Mouse (Mus musculus) heart, adult 8-10 months (tissue): ENCODE data around the gene Ccdc162. TPM values are rescaled to one million over a fixed set of nuclear protein-coding genes. Genes with fewer than 3 reads are reported as not detected.

Experiments
- DNase-seq: peaks from one replicate; pipeline ENCODE4 v3.0.0; 2022; ENCODE audit warnings: low spot score
- total RNA-seq, 4 experiments: library from RNA; stranded (reverse); gene quantifications; 2 replicates each; pipeline ENCODE4 v1.2.4; 2022

Ccdc162 gene
- total RNA-seq, 4 experiments from 2014 or later, result 0.20 TPM; not detected in 3

- DNase-seq, result no peak
Observed at GRCm38 (mm10) chr10:41635276-41636033, 81.0 kb downstream of the Ccdc162 start.

GRCm38 (mm10) chr10:41633801-41634200, 82.6 kb downstream of the Ccdc162 start:
- DNase-seq, result no peak

- no peak for DNase-seq
Observed at GRCm38 (mm10) chr10:41632062-41632461, 84.4 kb downstream of the Ccdc162 start.

- no peak for DNase-seq
Observed at GRCm38 (mm10) chr10:41626996-41627395, 89.4 kb downstream of the Ccdc162 start.

GRCm38 (mm10) chr10:41619988-41620387, 96.4 kb downstream of the Ccdc162 start:
- no peak for DNase-seq

- no peak for DNase-seq
Observed at GRCm38 (mm10) chr10:41615487-41615886, 100.9 kb downstream of the Ccdc162 start.

- DNase-seq, result no peak
Observed at GRCm38 (mm10) chr10:41611941-41612340, 104.5 kb downstream of the Ccdc162 start.

GRCm38 (mm10) chr10:41609475-41609874, 107.0 kb downstream of the Ccdc162 start:
- no peak for DNase-seq

GRCm38 (mm10) chr10:41608485-41608884, 107.9 kb downstream of the Ccdc162 start:
- DNase-seq, result no peak

GRCm38 (mm10) chr10:41602667-41603066, 113.8 kb downstream of the Ccdc162 start:
- no peak for DNase-seq

GRCm38 (mm10) chr10:41601898-41602545, 114.4 kb downstream of the Ccdc162 start:
- DNase-seq, result no peak

- DNase-seq, result no peak
Observed at GRCm38 (mm10) chr10:41601302-41601701, 115.1 kb downstream of the Ccdc162 start.

- DNase-seq, result no peak
Observed at GRCm38 (mm10) chr10:41599051-41599450, 117.4 kb downstream of the Ccdc162 start.

GRCm38 (mm10) chr10:41598221-41598620, 118.2 kb downstream of the Ccdc162 start:
- DNase-seq, result peak; percentile 24

- no peak for DNase-seq
Observed at GRCm38 (mm10) chr10:41595550-41595949, 120.9 kb downstream of the Ccdc162 start.

- DNase-seq, result no peak
Observed at GRCm38 (mm10) chr10:41594957-41595356, 121.5 kb downstream of the Ccdc162 start.

- DNase-seq, result no peak
Observed at GRCm38 (mm10) chr10:41594433-41594832, 122.0 kb downstream of the Ccdc162 start.

- DNase-seq, result no peak
Observed at GRCm38 (mm10) chr10:41588616-41589015, 127.8 kb downstream of the Ccdc162 start.

- DNase-seq, result no peak
Observed at GRCm38 (mm10) chr10:41586947-41587852, 129.2 kb downstream of the Ccdc162 start.

- no peak for DNase-seq
Observed at GRCm38 (mm10) chr10:41583383-41583782, 133.1 kb downstream of the Ccdc162 start.

- DNase-seq, result no peak
Observed at GRCm38 (mm10) chr10:41582901-41583361, 133.5 kb downstream of the Ccdc162 start.

- DNase-seq, result no peak
Observed at GRCm38 (mm10) chr10:41580441-41580840, 136.0 kb downstream of the Ccdc162 start.
